Mouse (Mus musculus) kidney, postnatal 0 days (tissue): ENCODE measurements at regions not wholly inside any gene's neighbourhood (a gene's known extent, or its start where the extent isn't known, plus 50 kb on each side); places are given as distances from the start of the nearest gene placed in this dataset.

Experiments
- ATAC-seq: fragments of 200-750 bp; cut with Nextera tagmentation; replicated peaks from 2 replicates; pipeline ENCODE4 v1.8.0; 2017; ENCODE audit warnings: low read depth, moderate number of reproducible peaks, moderate TSS enrichment, moderate library complexity; ENCODE audit not compliant: low FRiP score
- DNase-seq: peaks from one replicate; pipeline ENCODE4 v3.0.0-alpha.2; 2016; ENCODE audit warnings: low spot score
- H3K27ac ChIP-seq: fragments of 300-500 bp; sonication (generic); 2 replicates; pipeline ENCODE4 v1.5.1; 2014; ENCODE audit warnings: mild to moderate bottlenecking
- H3K27me3 ChIP-seq: fragments of 300-500 bp; sonication (generic); 2 replicates; pipeline ENCODE4 v1.6.1; 2014; ENCODE audit warnings: low read length, mixed read lengths; ENCODE audit not compliant: insufficient read depth
- H3K36me3 ChIP-seq: fragments of 300-500 bp; sonication (generic); 2 replicates; pipeline ENCODE4 v1.6.1; 2014; ENCODE audit warnings: low read length, mixed read lengths; ENCODE audit not compliant: insufficient read depth
- H3K4me1 ChIP-seq: fragments of 300-500 bp; sonication (generic); replicated peaks from 2 replicates; pipeline ENCODE4 v1.6.1; 2014; ENCODE audit warnings: antibody characterized with exemption, low read length, mixed read lengths; ENCODE audit not compliant: insufficient read depth
- H3K4me2 ChIP-seq: fragments of 300-500 bp; sonication (generic); 2 replicates; pipeline ENCODE4 v1.6.1; 2014; ENCODE audit warnings: mild to moderate bottlenecking, low read length, moderate library complexity, mixed read lengths
- H3K4me3 ChIP-seq: fragments of 300-500 bp; sonication (generic); replicated peaks from 2 replicates; pipeline ENCODE4 v1.5.1; 2014; ENCODE audit warnings: low read depth, low read length
- H3K9ac ChIP-seq: fragments of 300-500 bp; sonication (generic); 2 replicates; pipeline ENCODE4 v1.6.1; 2014; ENCODE audit warnings: low read depth, low read length
- H3K9me3 ChIP-seq: fragments of 300-500 bp; sonication (generic); replicated peaks from 2 replicates; pipeline ENCODE4 v1.6.1; 2016; ENCODE audit warnings: low read length, inconsistent platforms, mixed read lengths
- CTCF ChIP-seq: IDR thresholded peaks from 2 replicates; pipeline ENCODE4 v1.5.1; 2016; ENCODE audit warnings: antibody characterized with exemption, low read depth, mild to moderate bottlenecking, moderate library complexity
- WGBS: fragments of 180-500 bp; shearing (Covaris S2); extraction: QIAGEN DNeasy Blood & Tissue Kit; methylation state at CpG from one replicate; pipeline ENCODE4 v1.1.7; 2014; 5-methylcytosine and 5-hydroxymethylcytosine counted together

DNA sequence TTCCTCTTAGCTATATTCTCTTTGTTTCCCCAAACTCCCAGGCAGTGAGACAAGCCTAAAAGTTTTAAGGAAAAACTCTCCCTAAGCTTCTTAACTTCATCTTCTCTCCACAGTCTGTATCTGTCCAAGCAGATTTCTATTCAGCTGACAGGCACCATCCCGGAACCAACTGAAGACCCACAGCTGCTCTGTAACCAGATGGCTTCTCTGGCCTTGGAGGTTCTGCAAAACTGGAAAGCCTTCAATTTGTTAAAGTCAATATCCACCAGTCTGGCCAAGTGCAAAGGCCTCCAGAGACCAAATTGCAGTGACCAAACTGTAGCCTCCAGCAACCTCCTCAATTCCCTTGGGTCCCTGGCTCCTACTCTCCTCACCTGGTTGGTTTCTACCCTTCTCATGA is 614.8 kb upstream of the Stxbp6 start:
- Histone ChIP-seq H3K36me3 (no peaks in the 10 kb centered on the region), H3K27ac (no peak overlapping the region), H3K4me3 (no peak overlapping the region), H3K4me2 (no peak overlapping the region), H3K9me3 (no peaks in the 10 kb centered on the region), H3K9ac (no peak overlapping the region), H3K4me1 (no peaks in the 10 kb centered on the region; the same call in 1 of the 2 replicates), H3K27me3 (no peaks in the 10 kb centered on the region)
- DNase-seq: peak; percentile 22
- TF ChIP-seq CTCF: no peak
- no peak for ATAC-seq
- WGBS: 70% methylated on average over 1 of the region's 1 CpGs

DNA sequence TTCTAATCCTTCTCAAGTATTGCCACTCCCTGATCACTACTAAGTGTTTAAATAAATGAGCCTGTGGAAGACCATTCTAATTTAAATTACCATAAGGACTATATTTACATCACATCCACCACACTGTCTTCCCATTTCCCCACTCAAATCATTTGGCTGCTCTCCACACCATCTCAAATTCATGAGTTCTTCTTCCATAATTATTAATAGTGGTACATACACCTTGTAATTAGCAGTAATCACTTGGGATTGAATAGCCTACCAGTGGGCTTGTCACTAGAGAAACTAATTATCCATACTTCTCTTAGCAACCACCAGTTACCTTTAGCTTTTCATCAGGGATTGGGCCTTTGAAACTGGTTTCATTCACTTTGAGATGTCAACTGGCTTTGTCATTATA is 612.3 kb upstream of the Stxbp6 start:
- no peak overlapping the region for H3K4me2 ChIP-seq
- no peak overlapping the region for H3K27ac ChIP-seq
- DNase-seq (no peak), ATAC-seq (no peak)
- no peaks in the 10 kb centered on the region for H3K36me3 ChIP-seq
- no peaks in the 10 kb centered on the region for H3K27me3 ChIP-seq
- H3K9me3 ChIP-seq: no peaks in the 10 kb centered on the region
- no peaks in the 10 kb centered on the region; the same call in 1 of the 2 replicates for H3K4me1 ChIP-seq
- no peak overlapping the region for H3K9ac ChIP-seq
- H3K4me3 ChIP-seq: no peak overlapping the region
- TF ChIP-seq CTCF: no peak

DNA sequence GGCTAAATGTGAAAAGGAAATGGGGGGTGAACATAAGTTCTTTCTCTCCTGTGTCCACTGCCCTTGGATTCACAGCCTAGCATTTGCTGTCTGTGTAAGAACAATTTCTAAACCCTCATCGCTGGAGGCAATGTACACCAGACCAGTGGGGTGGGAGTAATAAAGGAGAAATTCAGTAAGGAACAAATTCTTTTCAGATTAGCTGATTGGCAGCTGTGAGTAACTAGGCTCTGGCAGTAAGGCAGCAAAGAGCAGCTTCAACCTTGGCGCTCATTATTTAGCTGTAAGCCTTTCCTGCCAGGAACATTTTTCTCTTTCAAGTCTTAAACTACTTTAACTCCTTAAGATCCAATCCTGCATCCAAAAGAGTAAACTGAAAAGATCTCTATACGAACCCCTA is 597.9 kb upstream of the Stxbp6 start:
- WGBS: 32% methylated on average over 3 of the region's 3 CpGs
- Histone ChIP-seq H3K9me3 (no peaks in the 10 kb centered on the region), H3K4me2 (no peak overlapping the region), H3K36me3 (no peaks in the 10 kb centered on the region), H3K27ac (no peak overlapping the region), H3K27me3 (no peaks in the 10 kb centered on the region), H3K4me3 (no peak overlapping the region), H3K4me1 (no peaks in the 10 kb centered on the region), H3K9ac (no peak overlapping the region)
- no peak for TF ChIP-seq CTCF
- no peak for ATAC-seq
- DNase-seq: no peak

DNA sequence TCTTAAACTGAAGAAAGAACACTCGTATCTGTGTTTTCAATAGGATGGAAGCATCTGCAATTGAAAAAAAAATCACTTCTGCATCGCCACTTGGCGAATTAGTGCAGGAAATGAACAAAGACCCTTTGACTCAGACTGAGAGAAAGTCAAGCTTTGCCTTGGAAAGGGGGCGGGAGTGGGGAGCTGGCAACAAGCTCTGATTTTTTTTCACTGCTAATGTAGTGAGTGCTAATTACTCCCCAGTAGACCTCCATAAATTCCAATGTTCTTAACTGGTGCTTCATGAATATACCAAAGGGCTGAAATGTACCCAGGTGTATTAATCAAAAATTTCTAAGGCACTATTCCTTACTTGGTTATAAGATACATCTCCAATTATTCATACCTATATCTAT is 597.0 kb upstream of the Stxbp6 start:
- Histone ChIP-seq H3K36me3 (no peaks in the 10 kb centered on the region), H3K27ac (no peak overlapping the region), H3K4me3 (no peak overlapping the region), H3K27me3 (no peaks in the 10 kb centered on the region), H3K9ac (no peak overlapping the region), H3K4me1 (no peaks in the 10 kb centered on the region), H3K4me2 (no peak overlapping the region), H3K9me3 (no peaks in the 10 kb centered on the region)
- no peak for TF ChIP-seq CTCF
- 52% methylated on average over 4 of the region's 4 CpGs for WGBS
- DNase-seq: no peak
- ATAC-seq: no peak

DNA sequence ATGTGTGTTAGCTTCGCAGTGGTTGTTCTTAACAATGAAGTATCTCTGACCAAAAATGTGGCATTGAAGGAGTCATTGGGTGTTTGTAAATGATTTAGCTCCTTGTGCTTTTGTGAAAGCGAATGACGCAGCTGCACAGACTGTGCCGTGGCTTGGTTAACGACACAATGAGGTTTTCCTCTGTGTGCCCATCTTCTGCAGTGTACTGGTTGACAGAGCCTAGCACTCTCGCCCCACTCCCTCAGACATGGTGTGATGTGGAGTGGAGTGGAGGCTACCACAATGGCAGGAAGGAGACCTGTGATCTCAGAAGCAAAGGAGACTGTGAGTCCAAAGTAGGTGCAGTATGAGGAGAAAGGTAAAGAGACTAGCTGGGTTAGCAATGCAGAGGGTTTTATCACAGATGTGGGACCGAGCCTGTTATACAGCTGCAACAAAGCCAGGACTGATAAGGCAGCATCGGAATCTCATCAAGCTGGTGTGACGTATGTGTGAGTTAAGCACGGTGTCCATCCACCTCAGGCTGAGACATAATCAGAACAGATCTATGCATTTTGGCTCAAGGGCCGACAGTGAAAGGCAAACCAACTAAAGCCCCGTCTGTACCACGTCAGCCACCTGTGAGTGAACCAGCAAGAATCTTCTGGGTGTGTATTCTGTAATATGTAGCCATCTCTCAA is 596.5 kb upstream of the Stxbp6 start:
- Histone ChIP-seq H3K9ac (no peak overlapping the region), H3K4me2 (no peak overlapping the region), H3K27me3 (no peaks in the 10 kb centered on the region), H3K36me3 (no peaks in the 10 kb centered on the region), H3K4me3 (no peak overlapping the region), H3K9me3 (no peaks in the 10 kb centered on the region), H3K27ac (no peak overlapping the region), H3K4me1 (no peaks in the 10 kb centered on the region)
- no peak for TF ChIP-seq CTCF
- DNase-seq: no peak
- ATAC-seq: no peak
- WGBS: 54% methylated on average over 13 of the region's 13 CpGs

DNA sequence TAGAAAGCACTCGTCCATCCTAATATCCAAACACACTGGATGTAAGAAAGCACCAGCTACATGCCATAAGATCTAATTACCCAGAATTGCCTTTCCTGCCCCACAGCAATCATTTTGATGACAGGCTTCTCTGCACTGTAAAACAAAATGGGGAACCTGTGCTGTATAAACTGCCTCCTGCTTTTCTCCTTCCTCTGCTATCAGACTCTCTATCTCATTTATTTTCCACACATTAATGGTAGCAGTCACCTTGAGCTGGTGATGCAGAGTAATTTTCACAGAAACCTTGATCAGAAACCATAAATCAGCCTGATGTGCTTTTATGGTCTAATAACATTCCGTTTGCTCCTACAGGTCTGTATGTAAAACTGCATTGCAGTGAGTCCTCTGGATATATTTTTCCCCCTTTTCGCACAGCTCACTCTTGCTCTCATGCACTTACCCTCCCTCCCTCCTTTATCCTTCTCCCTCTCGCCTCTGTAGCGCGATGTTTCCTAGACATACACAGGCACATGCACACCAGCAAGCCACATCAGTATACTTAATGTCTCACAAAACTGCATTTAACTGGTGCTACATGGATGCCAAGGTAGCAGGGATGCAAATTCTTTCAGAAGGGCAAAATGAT is 595.9 kb upstream of the Stxbp6 start:
- Histone ChIP-seq H3K27me3 (no peaks in the 10 kb centered on the region), H3K27ac (no peak overlapping the region), H3K9me3 (no peaks in the 10 kb centered on the region), H3K36me3 (no peaks in the 10 kb centered on the region), H3K4me2 (no peak overlapping the region), H3K9ac (no peak overlapping the region), H3K4me3 (no peak overlapping the region), H3K4me1 (no peaks in the 10 kb centered on the region)
- peak; percentile 35 for DNase-seq
- ATAC-seq: no peak; the same call in 1 of the 2 replicates
- no peak for TF ChIP-seq CTCF
- 27% methylated on average over 6 of the region's 6 CpGs for WGBS
